Mouse (Mus musculus) CD4-positive, CD25-positive, alpha-beta regulatory T cell, adult 4 months (primary cell): Measurements from ENCODE around the gene Tecta. TPM values are rescaled to one million over a fixed set of nuclear protein-coding genes. Genes with fewer than 3 reads are reported as not detected.

Source experiments
- ATAC-seq: one replicate; pipeline ENCODE4 v1.8.0; 2017
- polyA plus RNA-seq, 2 experiments: library from polyadenylated mRNA; unstranded; fragments of 100-300 nt; shearing (Covaris generic); gene quantifications; one replicate each; pipeline ENCODE4 v1.2.1; 2017

The Tecta gene
- polyA plus RNA-seq = not detected

DNA sequence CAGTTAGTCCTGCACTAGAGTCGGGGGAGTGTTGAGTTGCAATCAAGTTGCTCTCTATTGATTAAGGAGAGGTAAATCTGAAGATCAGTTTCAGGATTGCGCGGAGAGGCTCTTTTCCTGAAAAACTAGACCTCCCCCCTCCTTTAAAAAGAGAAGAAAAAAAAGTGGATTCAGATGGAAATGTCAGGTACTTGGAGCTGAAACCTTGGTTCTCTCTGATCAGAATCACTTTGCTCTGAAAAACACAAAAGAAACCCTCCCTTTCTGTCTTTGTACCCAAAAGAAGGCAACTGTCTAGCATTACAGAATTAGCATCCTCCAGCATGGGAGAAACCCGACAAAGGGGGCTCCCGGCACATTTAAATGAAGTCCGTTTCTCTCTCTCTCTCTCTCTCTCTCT lies at the start of gene Tecta:
Gene Tecta, minus strand, starts transcription at position 101 of the 400 bp plus-strand sequence.
- ATAC-seq = no peak

GRCm38 (mm10) chr9:42449043-42449442 lies 49.3 kb upstream of the Tecta start:
- ATAC-seq = no peak

DNA sequence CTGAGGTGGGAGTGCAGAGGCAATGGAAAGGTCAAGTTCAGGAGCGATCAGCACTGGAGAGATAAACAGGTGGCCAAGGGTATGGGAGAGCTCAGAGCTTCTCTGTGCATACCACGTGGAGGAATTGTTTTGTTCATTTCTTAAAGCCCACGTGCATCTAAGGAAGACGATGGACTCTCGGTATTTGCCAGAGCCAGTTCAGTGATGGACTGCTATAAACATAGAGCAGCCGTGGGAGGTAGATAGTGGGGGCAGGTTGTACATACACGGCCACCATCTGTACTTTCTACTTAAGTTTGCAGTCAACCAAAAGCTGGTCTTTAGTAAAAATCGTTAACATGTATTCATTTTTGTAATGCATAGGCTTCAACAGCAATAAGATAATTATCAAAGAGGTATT lies 42.4 kb upstream of the Tecta start:
- ATAC-seq = no peak

- no peak for ATAC-seq
Measured at GRCm38 (mm10) chr9:42441234-42441633, 41.5 kb upstream of the Tecta start.

GRCm38 (mm10) chr9:42439446-42439845 lies 39.7 kb upstream of the Tecta start:
- ATAC-seq = no peak

DNA sequence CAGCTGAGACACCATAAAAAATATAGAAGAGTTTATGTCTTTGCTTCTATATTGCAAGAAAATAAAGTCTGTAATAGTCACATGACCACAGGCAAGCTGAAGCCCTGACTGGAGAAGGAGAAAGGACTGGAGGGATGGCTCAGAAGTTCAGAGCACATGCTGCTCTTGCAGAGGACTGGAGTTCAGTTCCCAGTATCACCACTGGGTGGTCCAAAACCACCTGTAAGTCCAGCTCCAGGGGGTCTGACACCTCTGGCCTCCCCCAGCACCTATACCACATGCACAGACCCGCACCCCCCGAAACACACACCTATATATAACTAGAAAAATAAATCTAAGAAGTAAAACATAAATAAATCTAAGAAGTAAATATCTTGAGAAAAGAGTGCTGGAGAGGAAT lies 32.4 kb upstream of the Tecta start:
- ATAC-seq = no peak

DNA sequence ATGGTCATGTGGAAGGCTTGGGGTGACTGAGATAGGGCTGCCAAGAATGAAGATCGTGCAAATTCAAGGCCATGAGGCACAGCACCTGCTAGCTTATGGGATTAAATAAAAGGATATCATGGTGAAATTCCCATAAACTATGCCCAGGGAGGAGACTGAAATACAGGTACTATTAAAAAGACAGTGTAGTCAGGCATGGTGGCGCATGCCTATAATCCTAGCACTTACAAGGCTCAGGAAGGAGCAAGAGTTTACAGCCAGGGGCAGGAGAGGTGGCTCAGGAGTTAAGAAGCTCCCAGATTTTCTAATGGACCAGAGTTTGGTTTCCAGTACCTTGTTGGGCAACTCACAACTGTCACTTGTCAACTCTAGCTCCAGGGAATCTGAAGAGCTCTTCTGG lies 31.9 kb upstream of the Tecta start:
- ATAC-seq = no peak

DNA sequence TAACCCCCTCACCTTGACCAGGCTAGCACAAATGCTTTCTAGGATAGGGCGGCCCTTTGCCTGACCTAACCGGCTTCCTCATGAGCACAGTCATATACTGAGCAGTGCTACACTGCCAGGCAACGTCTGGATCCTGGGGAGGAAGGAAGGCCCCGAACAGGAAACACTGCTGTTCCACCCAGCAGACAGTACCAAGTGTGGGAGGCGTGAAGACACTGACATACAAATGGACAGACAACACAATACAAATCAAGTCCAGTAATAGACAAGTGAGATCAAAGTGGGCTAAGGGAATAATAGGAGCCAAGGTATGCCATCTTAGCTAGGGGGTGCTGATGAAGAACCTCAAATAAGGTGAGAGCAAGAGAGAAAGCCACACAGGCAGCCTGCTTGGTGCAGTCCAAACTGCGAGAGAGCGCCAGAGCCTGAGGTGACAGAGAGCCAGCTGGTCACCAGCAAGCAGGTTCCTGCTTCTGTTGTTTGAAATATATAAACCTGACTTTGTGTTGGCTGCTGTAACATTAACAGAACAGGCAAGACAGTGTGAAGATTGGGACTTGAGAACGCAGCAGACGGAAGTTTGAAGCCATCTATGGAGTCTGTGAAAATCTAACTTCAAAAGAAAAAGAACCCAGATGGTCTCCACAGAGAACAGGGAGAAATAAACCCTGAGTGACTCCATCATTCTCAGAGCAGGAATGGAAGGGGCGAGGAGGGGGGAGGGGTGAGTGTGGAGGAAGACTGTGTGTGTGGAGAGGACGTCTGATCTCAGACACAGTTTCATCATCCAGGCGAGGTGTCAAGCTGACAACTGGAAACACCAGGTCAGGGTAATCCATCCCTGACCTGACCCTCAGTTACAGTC lies 28.6 kb upstream of the Tecta start:
- peak; percentile 93 for ATAC-seq

GRCm38 (mm10) chr9:42426661-42427358 lies 27.1 kb upstream of the Tecta start:
- no peak for ATAC-seq

DNA sequence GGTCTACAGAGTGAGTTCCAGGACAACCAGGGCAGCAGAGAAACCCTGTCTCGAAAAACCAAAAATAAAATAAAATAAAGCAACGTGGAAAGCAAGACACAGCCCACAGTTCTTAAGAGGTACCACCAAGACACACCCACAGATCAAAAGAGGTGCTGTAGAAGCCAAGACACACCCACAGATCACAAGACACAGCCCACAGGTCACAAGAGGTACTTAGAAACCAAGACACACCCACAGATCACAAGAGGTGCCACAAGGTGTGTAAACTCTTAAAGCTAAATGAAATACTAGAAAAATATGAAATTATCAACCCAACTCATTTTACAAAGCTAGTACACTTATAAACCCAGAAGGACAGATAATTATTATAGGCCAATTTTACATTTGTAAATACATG lies 23.9 kb upstream of the Tecta start:
- ATAC-seq = no peak

DNA sequence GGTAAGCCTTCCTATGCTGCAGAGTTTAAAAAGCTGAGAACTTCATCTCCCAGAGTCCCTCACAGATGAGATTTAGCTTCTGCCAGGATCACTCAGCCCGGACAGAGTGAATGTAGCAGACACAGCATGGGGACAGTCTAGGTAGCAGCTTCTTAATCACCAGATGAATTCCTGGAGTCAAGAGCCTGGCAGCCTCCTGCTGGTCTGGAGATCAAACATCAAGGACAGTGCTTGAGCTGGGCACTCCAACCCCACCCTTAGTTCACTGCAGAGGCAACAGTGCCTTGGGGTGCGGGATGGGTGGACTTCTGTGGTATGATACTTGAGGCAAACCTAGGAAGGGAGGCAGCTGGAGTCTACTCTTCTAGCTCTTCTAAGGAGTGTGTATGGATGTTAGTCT lies 20.0 kb upstream of the Tecta start:
- ATAC-seq = no peak

GRCm38 (mm10) chr9:42418786-42419185 lies 19.1 kb upstream of the Tecta start:
- no peak for ATAC-seq

GRCm38 (mm10) chr9:42417352-42417952 lies 17.7 kb upstream of the Tecta start:
- no peak for ATAC-seq

DNA sequence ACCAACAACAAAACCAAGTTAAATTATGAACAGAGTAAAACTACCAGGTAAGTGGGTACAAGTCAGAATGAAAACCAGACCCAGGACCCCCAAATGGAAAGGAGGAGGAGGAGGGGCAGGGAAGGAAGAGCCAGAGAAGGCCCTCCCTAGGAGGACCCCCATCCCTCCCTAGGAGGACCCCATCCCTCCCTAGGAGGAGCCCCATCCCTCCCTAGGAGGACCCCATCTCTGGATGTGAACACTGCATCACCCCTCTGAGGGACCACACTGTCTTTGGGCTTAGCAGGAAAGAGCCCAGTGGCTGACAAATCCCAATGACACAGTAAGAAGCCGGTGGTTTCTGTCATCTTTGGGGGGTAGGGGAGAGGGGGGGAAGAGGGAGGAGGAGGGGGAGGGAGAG lies 15.5 kb upstream of the Tecta start:
- ATAC-seq = no peak

DNA sequence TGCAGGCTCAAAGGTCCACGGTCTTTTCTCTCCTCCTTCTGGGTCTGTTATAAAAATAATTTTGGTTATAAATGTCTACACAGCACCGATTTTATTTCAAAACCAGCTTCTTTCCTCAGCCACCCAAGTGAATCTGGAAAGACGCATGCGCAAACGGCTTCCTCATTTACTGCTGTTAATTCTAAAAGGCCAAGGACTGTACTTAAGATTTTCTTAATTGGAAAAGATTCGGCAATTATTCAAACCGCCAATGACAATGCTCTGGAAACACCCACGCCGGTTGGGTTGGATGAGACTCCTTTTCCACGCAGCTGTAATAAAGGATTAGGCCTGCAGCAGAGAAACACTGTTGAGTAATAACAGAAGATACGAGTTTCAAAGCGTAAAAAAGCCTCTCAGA lies 13.6 kb upstream of the Tecta start:
- no peak for ATAC-seq

DNA sequence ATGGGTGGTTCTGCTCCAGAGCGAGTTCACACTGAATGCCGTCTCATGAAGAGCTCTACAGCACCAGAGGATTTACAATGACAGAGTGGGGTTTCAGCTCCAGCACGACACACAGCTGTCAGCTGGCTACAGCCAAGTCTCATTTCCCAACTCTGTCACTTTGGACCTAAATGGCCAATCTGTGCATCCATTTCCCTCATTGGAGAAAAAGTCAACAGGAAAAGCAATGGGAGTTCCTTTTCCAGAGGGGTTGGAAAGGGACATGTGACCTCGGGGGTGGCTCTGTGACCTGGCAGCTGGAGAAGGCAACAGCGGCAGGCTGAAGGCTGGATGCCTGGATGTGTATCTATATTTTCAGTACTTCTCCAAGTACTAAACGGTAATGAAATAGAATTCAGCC lies 11.6 kb upstream of the Tecta start:
- no peak for ATAC-seq

GRCm38 (mm10) chr9:42405736-42406135 lies 6.0 kb upstream of the Tecta start:
- ATAC-seq = no peak

GRCm38 (mm10) chr9:42401486-42401885 lies 1.8 kb upstream of the Tecta start:
- ATAC-seq = no peak

DNA sequence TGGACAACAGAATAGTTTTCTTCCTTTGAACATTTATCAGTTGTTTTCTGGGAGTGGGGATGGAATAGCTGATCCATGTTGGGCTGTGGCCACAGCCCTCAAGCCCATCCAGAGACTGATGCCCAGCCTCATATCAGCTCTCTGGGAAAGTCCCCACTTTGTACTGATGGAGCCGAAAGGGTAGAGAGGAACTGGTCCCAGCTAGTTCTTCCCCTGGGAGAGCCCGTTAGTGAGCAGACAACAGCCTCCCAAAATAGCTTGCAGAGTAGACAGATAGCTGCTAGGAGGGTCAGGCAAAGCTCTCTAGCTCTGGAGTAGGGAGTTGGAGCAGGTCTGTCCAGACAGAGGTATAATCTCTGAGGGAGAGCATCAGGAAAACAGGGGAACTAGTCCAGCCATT lies 3.6 kb downstream of the Tecta start:
- ATAC-seq = no peak

DNA sequence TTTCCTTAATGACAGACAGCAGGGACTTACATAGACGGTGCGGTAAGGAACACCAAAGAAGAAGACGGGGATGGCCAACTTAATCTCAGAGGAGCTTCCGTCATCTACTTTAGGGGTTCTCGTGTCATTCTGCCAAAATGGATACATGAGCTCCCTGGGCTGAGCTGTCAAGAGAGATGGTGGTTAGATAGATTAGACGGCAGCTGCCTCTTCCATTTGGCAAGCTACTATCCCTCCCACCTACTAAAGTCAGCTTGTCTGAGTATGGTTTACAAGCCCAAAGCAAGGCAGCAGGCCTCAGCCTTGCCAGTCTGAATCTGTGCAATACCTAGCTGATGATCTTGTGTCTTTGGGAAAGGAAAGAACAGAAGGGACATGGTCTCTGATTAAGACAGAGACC lies 4.8 kb downstream of the Tecta start:
- no peak for ATAC-seq

- no peak for ATAC-seq
Measured at GRCm38 (mm10) chr9:42394321-42394720, 5.4 kb downstream of the Tecta start.

DNA sequence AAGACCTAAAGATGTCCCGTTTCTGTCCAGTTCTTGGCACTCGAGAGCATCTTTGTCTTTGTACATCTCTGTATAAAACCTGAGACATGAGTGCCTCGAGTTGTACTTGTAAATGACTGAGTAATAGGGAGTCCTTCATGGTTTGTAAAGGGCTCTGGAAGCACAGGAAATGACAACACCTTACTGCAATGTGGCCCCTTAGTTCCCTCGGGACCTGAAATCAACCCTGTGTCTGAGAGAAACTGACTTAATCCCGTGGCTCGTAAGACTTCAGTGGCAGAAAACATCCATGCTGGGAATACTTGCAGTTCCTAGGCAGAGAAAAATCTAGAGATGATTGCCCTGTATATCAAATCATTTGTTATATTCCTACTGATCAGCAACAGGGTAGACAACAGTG lies 6.8 kb downstream of the Tecta start:
- no peak for ATAC-seq

DNA sequence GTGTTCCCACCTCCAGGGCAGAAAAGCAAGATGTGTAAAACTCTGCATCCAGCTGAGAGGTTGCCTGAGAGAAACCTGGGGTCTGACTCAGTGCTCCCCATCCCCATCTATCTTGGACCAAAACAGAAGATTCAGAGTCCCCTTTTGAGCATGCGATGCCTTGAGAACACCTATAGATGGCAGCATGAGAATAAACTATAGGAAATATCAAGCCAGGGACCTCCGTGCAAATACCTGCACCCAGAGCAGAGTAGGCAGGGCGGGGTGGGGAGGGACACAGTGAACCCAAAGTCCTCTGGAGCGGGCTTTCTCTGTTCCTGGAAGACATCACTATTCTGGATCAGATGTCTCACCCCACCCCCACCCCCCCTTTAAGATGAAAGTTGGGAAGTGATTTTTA lies 11.2 kb downstream of the Tecta start:
- no peak for ATAC-seq

DNA sequence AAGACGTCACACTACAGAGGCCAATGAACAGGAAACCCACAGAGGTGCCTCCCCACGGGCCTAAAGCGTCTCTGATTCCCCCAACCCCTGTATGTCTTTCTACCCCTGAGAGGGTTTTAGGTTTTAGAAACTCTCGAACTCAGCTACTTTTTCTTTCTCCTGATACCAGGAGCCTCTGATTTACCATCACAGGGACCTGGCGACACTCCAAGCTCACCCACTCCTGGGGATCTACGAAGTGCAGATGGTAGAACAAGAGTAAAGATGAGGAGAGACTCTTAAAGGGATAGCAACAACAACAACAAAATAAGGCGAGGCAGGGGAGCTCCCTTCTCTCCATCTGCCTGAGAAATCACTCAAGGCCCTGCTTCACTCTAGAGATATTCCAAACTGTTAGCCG lies 12.7 kb downstream of the Tecta start:
- no peak for ATAC-seq
